Mouse (Mus musculus) heart, embryonic 12.5 days (tissue): ENCODE data around the gene Prune2. TPM values are rescaled to one million over a fixed set of nuclear protein-coding genes. Genes with fewer than 3 reads are reported as not detected.

ENCODE experiments used
- ATAC-seq: fragments of 200-750 bp; cut with Nextera tagmentation; 2 replicates; pipeline ENCODE4 v1.8.0; 2017; ENCODE audit warnings: moderate TSS enrichment, moderate library complexity; ENCODE audit not compliant: insufficient number of reproducible peaks, low FRiP score
- H3K27ac ChIP-seq: fragments of 300-500 bp; sonication (generic); 2 replicates; pipeline ENCODE4 v1.5.1; 2016; ENCODE audit warnings: mild to moderate bottlenecking, moderate library complexity; ENCODE audit not compliant: poor library complexity, severe bottlenecking
- H3K27me3 ChIP-seq: fragments of 300-500 bp; sonication (generic); replicated peaks from 2 replicates; pipeline ENCODE4 v1.6.1; 2016; ENCODE audit warnings: mild to moderate bottlenecking, moderate library complexity
- H3K36me3 ChIP-seq: fragments of 300-500 bp; sonication (generic); 2 replicates; pipeline ENCODE4 v1.6.1; 2016; ENCODE audit warnings: mild to moderate bottlenecking, moderate library complexity
- H3K4me1 ChIP-seq: fragments of 300-500 bp; sonication (generic); replicated peaks from 2 replicates; pipeline ENCODE4 v1.6.1; 2016; ENCODE audit warnings: mild to moderate bottlenecking
- H3K4me2 ChIP-seq: fragments of 300-500 bp; sonication (generic); 2 replicates; pipeline ENCODE4 v1.6.1; 2016; ENCODE audit warnings: mild to moderate bottlenecking, moderate library complexity
- H3K4me3 ChIP-seq: fragments of 300-500 bp; sonication (generic); 2 replicates; pipeline ENCODE4 v1.5.1; 2016; ENCODE audit warnings: mild to moderate bottlenecking
- H3K9ac ChIP-seq: fragments of 300-500 bp; sonication (generic); 2 replicates; pipeline ENCODE4 v1.6.1; 2016; ENCODE audit warnings: mild to moderate bottlenecking, moderate library complexity
- H3K9me3 ChIP-seq: fragments of 300-500 bp; sonication (generic); replicated peaks from 2 replicates; pipeline ENCODE4 v1.6.1; 2016; ENCODE audit warnings: mild to moderate bottlenecking, moderate library complexity
- WGBS: fragments of 180-500 bp; shearing (Covaris S2); methylation state at CpG from one replicate; pipeline ENCODE4 v1.1.7; 2016; 5-methylcytosine and 5-hydroxymethylcytosine counted together
- polyA plus RNA-seq: library from polyadenylated mRNA; unstranded; fragments of >200 nt; fragmentation: Nextera tagmentation; extraction: Ambion mirVana; gene quantifications from 2 replicates; pipeline ENCODE4 v1.2.1, GENCODE M21; 2016

Prune2 gene
- polyA plus RNA-seq, 1 experiment from 2014 or later = 8.2 TPM

DNA sequence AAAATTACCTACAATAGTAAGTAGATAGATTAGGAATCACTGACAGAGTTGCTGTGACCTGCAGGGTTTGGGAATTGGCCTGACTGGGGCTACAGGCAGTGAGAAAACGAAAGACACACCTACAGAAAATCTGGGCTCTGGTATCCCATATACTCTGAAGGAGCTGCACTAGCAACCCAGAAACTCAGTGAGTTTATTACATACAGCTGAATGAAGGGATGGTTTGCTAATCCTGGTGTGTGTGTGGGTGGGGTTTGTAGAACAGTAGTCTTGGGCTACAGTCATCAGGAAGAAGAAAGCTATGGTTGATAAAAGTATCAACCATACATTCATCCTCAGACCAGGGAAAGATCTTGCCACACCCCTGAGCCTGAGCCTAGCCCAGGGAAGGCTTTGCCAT is 285.3 kb downstream of the Prune2 start:
- WGBS = 82% methylated on average over 1 of the region's 1 CpGs
- no peaks in the 10 kb centered on the region for H3K9me3 ChIP-seq
- ATAC-seq = no peak
- H3K9ac ChIP-seq = no peak overlapping the region
- H3K4me3 ChIP-seq = no peak overlapping the region
- H3K36me3 ChIP-seq = no peaks in the 10 kb centered on the region
- no peaks in the 10 kb centered on the region for H3K4me1 ChIP-seq
- H3K27me3 ChIP-seq = no peaks in the 10 kb centered on the region
- H3K4me2 ChIP-seq = no peak overlapping the region
- no peak overlapping the region for H3K27ac ChIP-seq

DNA sequence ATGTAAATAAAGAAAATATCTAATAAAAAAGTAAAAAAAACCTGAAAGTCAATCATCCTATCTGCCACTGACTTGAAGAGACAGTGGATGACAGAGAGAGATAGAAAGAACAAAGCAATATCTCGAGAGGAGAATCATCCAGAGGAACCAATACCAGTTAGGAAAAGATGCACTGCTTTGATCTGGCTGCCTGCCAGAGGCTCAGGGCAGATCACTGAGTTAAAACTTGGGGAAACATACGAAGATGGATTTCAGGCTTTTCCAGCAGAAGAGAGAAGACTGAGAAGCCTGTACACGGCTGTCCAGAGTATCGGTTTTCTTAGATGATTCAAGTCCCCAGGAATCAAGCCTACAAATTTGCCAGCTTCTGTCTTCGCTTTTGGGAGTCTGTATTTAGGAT is 287.0 kb downstream of the Prune2 start:
- Histone ChIP-seq H3K27me3 (no peaks in the 10 kb centered on the region), H3K4me2 (no peak overlapping the region), H3K4me1 (no peaks in the 10 kb centered on the region), H3K9me3 (no peaks in the 10 kb centered on the region), H3K27ac (no peak overlapping the region), H3K4me3 (no peak overlapping the region), H3K36me3 (no peaks in the 10 kb centered on the region), H3K9ac (no peak overlapping the region)
- ATAC-seq = no peak
- WGBS = 72% methylated on average over 5 of the region's 5 CpGs

DNA sequence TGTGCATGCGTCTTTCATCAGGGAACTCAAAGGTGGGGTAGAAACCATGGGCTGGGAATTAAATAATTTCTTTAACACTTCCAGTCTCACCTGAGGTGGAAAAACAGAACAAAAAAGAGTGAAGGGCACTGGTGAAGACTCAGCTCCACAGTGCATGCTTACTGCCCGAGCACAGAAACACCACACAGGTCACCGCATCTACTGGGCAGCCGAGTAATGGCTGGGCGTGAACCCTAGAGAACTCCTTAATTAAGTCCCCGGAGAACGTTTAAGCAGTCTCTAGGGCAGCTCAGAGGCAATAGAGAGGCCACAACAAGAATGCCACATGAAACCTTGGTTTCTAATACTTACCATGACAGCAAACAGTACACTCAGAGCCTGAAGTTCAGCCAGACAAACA is 288.6 kb downstream of the Prune2 start:
- Histone ChIP-seq H3K27ac (no peak overlapping the region), H3K4me3 (no peak overlapping the region), H3K4me2 (no peak overlapping the region), H3K4me1 (no peaks in the 10 kb centered on the region), H3K27me3 (no peaks in the 10 kb centered on the region), H3K9ac (no peak overlapping the region), H3K9me3 (no peaks in the 10 kb centered on the region), H3K36me3 (no peaks in the 10 kb centered on the region)
- no peak for ATAC-seq
- 81% methylated on average over 7 of the region's 7 CpGs for WGBS

DNA sequence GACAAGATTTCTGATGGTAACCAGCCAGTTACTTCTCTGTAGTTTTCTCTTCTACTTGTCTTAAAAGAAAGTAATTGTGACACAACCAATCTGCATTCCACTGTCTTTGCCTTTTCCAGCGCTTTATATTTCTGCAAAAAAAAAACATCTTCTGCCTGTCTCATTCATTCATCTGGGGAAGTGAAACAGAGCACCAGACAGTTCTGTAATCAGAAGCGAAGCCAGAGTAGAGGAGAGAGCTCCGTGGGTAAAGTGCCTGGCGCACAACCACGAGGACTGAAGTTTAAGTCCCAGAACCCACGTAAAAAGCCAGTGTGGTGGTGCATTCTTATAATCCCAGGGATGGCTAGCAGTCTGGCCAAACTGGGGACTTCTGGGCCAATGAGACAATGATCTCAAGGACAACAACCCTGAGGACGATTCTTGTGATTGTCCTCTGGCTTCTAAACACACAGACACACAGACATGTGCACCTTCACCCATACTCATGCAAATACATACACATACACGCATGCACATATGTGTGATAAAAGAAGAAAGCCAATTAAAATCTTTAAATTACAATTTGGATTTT is 291.5 kb downstream of the Prune2 start:
- 79% methylated on average over 8 of the region's 8 CpGs for WGBS
- H3K4me3 ChIP-seq = no peak overlapping the region
- ATAC-seq = no peak
- no peak overlapping the region for H3K9ac ChIP-seq
- H3K4me1 ChIP-seq = no peaks in the 10 kb centered on the region
- H3K9me3 ChIP-seq = no peaks in the 10 kb centered on the region
- no peak overlapping the region for H3K27ac ChIP-seq
- H3K27me3 ChIP-seq = no peaks in the 10 kb centered on the region
- H3K36me3 ChIP-seq = no peaks in the 10 kb centered on the region
- H3K4me2 ChIP-seq = no peak overlapping the region

DNA sequence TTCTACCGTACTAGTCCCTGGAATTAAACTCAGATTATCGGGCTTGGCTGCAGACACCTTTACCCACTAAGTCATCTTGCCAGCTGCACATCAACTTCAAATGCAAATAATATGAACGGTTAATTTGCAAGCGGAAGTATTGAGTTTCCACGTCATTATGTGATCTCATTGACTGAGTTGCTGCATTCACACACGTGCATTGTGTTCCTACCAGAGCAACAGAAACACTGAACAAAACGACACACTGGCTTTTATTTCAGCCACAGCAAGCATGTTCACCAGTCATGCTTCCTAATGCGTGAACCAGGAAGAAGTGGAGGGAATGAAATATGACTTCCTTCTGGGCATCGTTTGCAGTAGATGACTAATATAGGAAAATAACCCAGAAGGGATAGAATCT is 293.8 kb downstream of the Prune2 start:
- 82% methylated on average over 9 of the region's 9 CpGs for WGBS
- Histone ChIP-seq H3K9ac (no peak overlapping the region), H3K4me2 (no peak overlapping the region), H3K27me3 (no peaks in the 10 kb centered on the region), H3K9me3 (no peaks in the 10 kb centered on the region), H3K4me1 (no peaks in the 10 kb centered on the region), H3K36me3 (no peaks in the 10 kb centered on the region), H3K4me3 (no peak overlapping the region), H3K27ac (no peak overlapping the region)
- no peak for ATAC-seq

DNA sequence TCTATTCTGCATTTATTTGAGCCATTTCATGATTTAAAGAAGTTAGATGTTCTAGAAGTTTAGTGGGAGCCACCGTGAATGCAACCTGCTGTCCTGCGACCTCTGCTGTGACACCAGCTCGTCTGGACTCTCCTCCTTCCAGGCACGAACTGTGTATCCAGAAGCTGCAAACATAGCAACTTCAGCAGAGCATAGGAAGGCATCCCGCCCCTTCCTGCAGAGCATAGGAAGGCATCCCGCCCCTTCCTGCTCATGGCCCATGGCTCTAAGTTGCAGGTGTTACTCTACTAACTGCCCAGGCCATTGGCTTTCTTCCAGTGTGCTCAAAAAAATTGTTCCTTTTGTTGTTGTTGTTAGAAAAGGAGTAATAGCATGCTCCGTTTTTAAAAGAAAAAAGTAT is 294.9 kb downstream of the Prune2 start:
- H3K9me3 ChIP-seq = no peaks in the 10 kb centered on the region
- no peaks in the 10 kb centered on the region for H3K27me3 ChIP-seq
- no peak for ATAC-seq
- no peaks in the 10 kb centered on the region for H3K4me1 ChIP-seq
- H3K27ac ChIP-seq = no peak overlapping the region
- no peaks in the 10 kb centered on the region for H3K36me3 ChIP-seq
- H3K9ac ChIP-seq = no peak overlapping the region
- WGBS = 86% methylated on average over 7 of the region's 7 CpGs
- no peak overlapping the region for H3K4me3 ChIP-seq
- H3K4me2 ChIP-seq = no peak overlapping the region

DNA sequence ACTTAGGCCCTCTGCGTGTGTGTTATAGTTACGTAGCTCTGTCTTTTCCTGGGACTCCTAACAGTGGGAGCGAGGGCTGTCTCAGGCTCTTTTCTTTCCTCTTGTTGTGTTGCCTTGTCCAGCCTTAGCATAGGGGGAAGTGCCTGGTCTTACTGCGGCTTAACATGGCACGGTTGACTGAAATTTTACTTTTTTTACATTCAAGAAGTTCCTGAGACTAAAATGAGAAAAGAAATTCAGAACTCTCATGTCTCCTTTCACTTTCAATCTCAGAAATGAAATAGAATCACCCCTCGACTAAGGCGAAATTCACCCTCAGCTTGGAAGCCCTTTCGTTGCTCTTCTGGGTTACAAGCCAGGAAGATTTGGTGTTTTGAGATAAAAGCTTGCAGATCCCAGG is 295.5 kb downstream of the Prune2 start:
- H3K27ac ChIP-seq = no peak overlapping the region
- no peaks in the 10 kb centered on the region for H3K36me3 ChIP-seq
- no peak for ATAC-seq
- no peaks in the 10 kb centered on the region for H3K4me1 ChIP-seq
- no peak overlapping the region for H3K4me3 ChIP-seq
- no peaks in the 10 kb centered on the region for H3K27me3 ChIP-seq
- no peaks in the 10 kb centered on the region for H3K9me3 ChIP-seq
- 77% methylated on average over 8 of the region's 8 CpGs for WGBS
- no peak overlapping the region for H3K9ac ChIP-seq
- H3K4me2 ChIP-seq = no peak overlapping the region

DNA sequence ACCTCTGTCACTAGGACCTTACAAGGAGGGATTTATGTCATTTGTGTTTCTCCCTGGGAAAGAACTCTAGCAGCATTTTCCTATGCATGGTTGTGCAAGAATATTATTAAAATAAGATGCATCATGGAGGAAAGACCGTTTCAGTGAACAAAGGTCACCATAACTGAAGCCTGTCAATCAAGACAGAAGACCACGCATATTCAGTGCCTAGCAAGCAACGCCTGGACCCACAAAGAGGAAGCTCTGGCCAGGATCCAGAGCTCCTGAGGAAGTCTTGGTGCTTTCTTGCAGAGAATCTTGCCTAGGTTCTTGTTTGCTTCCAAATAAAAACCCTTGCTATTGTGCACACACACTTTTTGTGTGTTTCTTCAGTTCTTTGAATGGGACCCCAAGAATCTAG is 296.9 kb downstream of the Prune2 start:
- WGBS = 63% methylated on average over 3 of the region's 3 CpGs

DNA sequence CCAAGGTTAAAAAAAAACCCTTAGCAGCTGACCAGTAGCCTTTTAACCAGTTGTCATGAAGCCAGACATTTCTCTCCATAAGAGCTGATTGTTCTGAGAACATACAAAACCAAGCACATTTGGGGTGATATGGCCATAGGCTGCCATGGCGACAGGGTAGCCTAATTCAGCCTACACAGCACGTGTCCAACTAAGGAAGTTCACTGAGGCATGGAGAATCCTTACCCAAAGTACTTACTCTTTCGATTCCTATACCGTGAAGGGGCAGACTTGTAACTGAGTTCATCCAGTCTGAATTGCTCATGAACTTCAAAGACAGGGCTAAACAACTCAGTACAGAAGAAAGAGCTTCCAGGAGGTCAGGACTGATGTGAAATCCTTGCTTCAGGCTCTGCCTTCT is 299.6 kb downstream of the Prune2 start:
- Histone ChIP-seq H3K9ac (no peak overlapping the region), H3K27ac (no peak overlapping the region), H3K9me3 (no peaks in the 10 kb centered on the region), H3K4me3 (no peak overlapping the region), H3K4me1 (no peaks in the 10 kb centered on the region), H3K36me3 (no peaks in the 10 kb centered on the region), H3K27me3 (no peaks in the 10 kb centered on the region), H3K4me2 (no peak overlapping the region)
- ATAC-seq = no peak
- 84% methylated on average over 4 of the region's 4 CpGs for WGBS

More for the DNA sequence above, 296.9 kb downstream of the Prune2 start:
- H3K4me1 ChIP-seq = no peaks in the 10 kb centered on the region
- H3K4me3 ChIP-seq = no peak overlapping the region
- H3K9me3 ChIP-seq = no peaks in the 10 kb centered on the region
- no peaks in the 10 kb centered on the region for H3K27me3 ChIP-seq
- H3K27ac ChIP-seq = no peak overlapping the region
- no peaks in the 10 kb centered on the region for H3K36me3 ChIP-seq
- H3K9ac ChIP-seq = no peak overlapping the region
- no peak for ATAC-seq
- no peak overlapping the region for H3K4me2 ChIP-seq

DNA sequence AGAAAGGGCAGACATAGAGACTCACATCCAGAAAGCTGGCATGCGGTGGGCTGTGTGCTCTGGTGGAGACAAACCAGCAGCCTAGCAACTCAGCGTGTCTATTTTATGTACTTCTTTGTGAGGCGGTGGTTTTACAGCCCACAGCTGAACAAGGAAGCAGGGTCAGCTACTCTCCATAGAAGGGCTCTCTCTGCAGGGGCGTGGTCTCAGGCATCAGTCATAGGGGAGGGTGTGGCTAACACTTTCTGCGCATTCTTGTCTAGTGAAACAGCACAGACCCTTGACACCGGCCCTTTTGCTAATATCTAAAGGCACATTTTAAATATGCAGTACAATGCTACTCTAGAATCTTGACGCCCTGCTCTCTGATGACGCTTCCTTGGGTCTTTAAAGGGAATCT is 300.5 kb downstream of the Prune2 start:
- ATAC-seq = no peak
- no peaks in the 10 kb centered on the region for H3K9me3 ChIP-seq
- WGBS = 75% methylated on average over 8 of the region's 8 CpGs
- no peak overlapping the region for H3K4me3 ChIP-seq
- no peaks in the 10 kb centered on the region for H3K27me3 ChIP-seq
- no peaks in the 10 kb centered on the region for H3K4me1 ChIP-seq
- no peak overlapping the region for H3K27ac ChIP-seq
- H3K9ac ChIP-seq = no peak overlapping the region
- H3K4me2 ChIP-seq = no peak overlapping the region
- no peaks in the 10 kb centered on the region for H3K36me3 ChIP-seq

DNA sequence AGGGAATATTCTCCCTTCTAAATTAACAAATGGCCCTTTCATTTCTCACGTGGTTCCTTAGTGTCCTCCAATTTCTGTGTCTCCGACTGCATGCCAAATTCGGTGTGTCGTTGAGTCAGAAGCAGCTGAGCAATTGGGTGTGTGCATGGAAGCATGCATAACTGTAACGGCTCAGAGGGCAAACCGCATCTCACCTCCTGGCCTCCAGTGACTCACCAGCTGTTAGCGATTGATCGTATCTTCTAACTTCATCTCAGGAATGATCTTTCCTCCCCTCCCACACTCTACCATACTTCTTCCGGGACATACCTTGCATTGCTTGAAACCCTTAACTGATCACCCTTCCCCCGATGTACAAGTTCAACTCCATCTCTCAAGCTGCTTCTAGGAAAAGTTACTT is 300.9 kb downstream of the Prune2 start:
- Histone ChIP-seq H3K4me1 (no peaks in the 10 kb centered on the region), H3K27me3 (no peaks in the 10 kb centered on the region), H3K36me3 (no peaks in the 10 kb centered on the region), H3K9ac (no peak overlapping the region), H3K27ac (no peak overlapping the region), H3K4me2 (no peak overlapping the region), H3K4me3 (no peak overlapping the region), H3K9me3 (no peaks in the 10 kb centered on the region)
- 78% methylated on average over 10 of the region's 10 CpGs for WGBS
- no peak for ATAC-seq

DNA sequence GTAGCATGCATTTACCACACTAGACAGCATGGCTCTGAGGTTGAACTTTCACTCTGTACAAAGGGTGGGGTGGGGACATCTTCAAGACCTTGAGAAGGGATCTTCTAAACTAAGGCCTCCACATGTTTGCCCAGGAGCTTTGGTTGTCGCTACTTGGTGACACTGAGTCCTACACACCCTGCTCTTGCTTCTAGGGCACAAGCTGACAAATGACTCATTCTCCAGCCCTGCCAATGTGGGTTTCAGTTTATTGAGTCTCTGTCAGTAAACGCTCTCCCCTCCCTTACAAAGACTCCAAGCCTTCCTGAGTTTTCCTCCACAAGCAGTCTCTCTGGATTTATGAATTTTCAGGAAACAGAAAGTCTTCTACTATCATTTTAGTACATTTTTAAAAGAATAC is 307.3 kb downstream of the Prune2 start:
- Histone ChIP-seq H3K9ac (no peak overlapping the region), H3K4me3 (no peak overlapping the region)
- ATAC-seq = no peak

More for the DNA sequence above, 307.3 kb downstream of the Prune2 start:
- Histone ChIP-seq H3K27ac (no peak overlapping the region), H3K4me1 (no peaks in the 10 kb centered on the region), H3K27me3 (no peaks in the 10 kb centered on the region), H3K9me3 (no peaks in the 10 kb centered on the region), H3K4me2 (no peak overlapping the region), H3K36me3 (no peaks in the 10 kb centered on the region)
- WGBS = 83% methylated on average over 2 of the region's 2 CpGs
